Mouse (Mus musculus) right cerebral cortex, adult 2 months (tissue): ENCODE results near the gene Plekhd1.
A peak's percentile ranks its signal among the peaks of the same experiment; 100 is the strongest.

ENCODE experiments used
- DNase-seq, 2 experiments: peaks; one replicate each; pipeline ENCODE4 v3.0.0; 2021 to 2022; ENCODE audit warnings: low spot score in 2 of 2

Gene Plekhd1

DNA sequence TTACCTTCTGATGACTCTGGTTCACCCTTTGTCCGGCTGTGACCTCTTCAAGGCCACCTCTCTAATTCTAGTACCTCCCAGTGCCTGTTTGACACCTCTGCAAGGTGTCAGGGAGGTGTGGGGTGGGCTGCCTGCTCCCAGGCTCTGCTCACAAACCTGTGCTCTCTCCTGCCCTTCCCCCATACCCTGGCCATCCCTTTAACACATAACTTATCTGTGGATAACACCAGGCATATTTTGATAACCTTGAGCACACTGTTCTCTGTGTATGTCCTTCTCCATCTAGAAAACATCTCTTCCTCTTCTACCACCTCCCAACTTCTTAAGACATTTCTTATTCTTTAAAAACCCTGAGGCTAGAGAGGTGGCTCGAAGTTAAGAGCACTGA is 6.7 kb downstream of the Plekhd1 start:
- DNase-seq: no peak

DNA sequence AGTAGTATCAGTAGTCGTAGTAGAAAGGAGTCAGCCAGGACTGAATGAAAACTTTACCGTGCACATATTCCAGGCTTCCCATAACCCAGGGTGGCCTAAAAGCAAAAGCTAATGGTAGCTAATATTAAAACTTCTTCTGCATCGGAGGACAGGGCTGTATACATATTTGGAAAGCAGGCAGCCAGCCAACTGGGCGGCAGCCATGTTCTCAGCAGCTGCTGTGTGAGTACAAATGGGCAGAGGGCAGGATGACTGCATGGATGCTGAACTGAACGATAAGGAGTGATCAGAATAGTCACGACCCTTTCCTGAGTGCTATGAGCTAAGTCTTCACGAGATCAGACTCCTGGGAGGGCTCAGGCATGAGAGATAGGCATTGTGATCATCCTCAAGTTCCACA is 8.9 kb downstream of the Plekhd1 start:
- DNase-seq: no peak

DNA sequence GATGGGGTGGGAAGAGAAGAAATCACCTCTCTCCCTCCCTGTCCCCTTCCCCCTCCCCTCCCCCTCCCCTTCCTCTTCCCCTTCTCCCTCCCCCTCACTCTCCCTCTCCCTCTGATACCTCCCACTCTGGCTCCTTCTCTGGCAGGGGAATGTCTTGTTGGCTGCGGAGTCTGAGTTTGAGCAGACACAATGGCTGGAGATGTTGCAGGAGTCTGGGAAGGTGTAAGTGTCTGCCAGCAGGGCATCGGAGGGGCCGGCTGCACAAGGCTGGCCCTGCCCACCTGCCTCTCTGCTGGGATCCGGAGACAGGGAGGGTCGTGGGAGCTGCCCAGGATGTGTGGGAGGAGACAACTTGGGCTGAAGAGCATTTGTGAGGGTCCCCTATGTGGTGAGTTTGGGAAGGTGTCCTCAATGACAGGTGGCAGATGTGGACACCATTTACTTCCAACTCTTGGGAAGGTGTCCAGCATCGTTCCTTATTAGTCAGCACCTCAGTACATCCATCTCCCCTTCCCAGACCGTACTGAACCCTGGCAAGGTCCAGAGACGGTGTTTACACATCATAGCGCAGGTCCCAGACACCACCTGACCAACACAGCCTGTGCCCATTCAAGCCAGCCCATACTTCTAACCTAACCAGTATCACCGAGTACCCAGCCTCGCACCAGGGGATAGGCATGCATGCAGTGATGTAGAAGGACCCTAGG is 14.0 kb downstream of the Plekhd1 start:
- DNase-seq: no peak

DNA sequence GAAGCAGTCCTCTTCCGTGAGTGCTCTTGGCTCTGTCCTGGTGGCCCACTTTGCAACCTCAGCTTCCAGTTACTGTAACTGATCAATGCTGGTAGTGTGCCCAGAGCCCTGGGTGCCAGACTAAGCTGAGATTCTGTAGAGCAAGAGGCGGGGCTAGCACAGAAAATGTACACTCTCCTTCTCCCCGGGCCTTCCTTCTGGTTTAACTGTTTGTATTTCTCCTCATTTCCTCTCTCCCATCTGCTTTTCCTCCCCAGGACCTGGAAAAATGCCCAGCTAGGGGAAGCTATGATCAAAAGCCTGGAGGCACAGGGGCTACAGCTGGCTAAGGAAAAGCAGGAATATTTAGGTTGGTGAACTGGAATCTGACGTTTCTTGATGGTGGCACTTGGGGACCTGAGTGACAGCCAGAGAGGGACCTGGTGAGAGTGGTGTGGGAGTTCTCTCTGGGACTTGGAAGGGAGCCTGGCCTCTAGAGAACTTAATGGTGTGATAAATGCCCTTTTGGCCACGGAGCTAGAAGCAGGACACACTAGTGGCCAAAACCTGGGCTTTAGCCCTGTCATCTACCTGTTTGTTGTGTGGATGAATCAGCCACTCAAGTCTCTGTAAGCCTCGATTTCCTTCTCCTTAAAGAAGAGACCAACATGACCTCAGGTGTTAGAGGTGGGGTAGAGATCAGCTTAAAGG is 14.7 kb downstream of the Plekhd1 start:
- no peak for DNase-seq

DNA sequence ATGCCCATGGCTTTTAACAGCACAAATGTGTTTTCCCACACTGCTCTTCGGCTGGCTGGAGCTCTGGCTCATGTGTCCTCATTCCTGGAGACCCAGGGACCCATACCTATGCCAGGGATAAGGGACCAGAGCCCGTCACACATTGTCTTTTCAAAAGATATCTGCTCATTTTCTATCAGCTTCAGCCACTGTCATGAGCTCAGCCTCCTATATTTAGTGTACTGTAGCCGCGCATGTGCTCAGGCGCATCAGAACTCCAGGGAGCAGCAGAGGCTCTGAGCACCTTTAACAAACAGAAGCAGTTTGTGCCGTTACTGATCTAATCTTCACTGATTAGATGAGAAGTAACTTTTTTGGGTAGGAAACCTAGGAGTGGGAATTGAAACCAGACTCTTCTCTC is 23.5 kb downstream of the Plekhd1 start:
- DNase-seq: peak in 1 of 2 experiments; percentile 17

DNA sequence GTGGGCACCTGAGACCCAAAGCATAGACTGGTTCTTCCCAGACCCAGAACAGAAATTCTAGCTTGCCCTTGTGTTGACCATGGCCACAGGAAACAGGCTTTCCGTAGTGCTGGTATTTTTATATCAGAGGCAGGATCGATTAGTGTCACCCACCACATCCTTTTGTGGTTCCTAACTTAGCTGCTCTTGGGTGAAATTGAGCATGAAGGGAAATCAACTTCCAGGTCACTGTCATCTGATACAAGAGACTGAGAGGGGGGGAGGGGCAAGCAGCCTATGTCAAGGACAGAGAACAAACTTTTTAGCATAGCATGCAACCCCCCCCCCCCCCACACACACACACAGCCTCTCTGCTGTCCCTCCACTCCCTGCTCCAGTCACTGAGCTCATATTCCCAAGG is 26.8 kb downstream of the Plekhd1 start:
- DNase-seq: no peak

DNA sequence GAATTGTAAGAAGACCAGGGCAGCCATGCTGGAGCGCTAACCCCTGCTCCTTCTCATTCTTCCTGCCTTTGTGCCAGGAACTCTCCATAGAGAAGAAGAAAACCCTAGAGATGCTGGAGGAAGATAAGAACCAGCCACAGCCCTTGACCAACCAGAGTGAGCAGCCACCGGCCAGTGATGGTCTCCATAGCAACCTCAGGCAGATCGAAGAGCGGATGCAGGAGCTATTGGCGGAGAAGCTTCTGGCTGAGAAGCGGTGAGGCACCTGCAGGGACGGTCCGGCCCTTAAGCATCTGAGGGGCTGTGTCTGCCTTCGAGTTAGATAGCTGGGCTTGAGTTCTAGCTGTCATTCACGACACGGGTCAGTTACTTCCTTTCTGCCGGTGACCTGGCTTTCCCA is 28.1 kb downstream of the Plekhd1 start:
- no peak for DNase-seq

DNA sequence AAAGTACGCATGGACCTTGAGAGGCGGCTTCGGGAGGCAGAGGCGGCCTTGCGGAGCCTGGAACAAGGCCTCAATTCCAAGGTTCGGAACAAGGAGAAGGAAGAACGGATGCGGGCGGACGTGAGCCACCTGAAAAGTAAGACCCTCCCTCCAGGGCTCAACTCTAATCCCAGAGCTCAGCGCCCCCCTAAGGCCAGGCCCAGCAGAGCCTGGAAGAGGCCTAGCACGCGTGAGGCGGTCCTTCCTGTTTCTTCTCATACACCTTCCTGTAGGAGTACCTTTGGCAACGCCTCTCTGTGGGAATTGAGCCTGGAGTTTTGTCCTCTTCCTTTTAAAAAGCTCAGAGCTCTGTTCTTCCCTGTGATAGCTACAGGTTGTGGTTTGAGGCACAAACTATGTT is 29.1 kb downstream of the Plekhd1 start:
- no peak for DNase-seq

DNA sequence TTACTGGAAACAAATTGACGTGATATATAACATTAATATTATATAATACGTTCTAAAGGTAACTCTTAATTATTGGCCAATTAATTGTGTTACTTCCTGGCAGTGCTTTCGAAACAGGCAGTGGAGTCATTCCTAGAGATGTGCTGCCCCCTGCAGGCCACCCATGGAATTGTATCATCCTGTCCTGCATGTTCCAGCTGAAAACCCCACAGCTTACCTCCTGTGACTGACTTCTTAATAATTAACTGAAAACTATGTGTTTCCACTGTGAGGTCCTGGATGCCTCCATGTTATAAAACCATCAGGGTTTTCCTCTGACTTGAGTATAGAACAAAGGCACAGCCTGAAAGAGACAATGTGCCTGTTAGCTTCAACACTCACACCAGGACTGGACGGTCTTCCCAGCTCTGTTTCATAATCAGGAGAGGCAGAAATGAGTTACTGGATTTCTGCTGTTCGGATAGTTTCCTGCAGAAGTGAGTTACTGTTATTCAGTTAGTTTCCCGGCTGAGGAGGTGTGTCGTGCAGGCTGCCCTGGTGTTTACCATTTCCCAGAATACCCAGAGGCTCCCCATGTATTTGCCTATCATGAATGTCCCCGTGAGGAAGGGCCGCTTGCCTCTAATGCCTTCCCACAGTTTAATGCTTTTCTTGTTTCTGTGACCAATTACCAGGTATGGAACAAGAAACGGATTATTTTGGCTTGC is 32.6 kb downstream of the Plekhd1 start:
- peak; percentile 89 to 92 for DNase-seq

DNA sequence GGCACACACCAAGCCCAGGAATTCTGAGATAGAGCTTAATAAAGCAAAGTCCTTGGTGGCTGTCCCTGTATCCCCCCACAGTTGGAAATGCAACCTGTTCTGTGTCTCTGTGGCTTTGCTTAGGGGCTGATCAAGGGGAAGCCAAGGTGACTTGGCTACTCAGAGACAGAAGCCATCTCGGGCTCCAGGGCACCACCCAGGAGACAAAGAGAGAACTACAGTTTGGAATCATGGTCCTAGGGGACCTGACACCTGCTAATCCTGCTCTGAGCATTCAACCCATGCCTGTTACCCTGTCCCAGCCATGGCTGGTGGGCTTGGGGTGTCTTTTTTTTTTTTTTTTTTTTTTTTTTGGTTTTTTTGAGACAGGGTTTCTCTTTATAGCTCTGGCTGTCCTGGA is 35.8 kb downstream of the Plekhd1 start:
- no peak for DNase-seq

DNA sequence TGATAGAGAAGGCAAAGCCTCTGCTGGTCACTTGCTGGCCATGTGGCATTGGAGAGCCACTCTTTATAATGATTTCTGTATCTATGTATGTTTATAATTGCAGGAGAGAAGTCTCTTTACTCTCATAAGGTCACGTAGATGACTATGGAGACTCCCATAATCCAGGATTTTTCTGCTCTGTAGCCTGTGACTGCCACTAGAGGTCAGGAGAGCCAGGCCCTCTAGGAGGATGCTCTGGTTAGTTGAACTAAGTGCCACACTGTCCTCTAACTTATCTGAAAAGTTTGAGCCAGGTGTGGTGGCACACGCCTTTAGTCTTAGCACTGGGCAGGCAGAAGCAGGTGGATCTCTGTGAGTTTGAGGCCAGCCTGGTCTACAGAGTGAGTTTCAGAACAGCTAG is 36.4 kb downstream of the Plekhd1 start:
- no peak for DNase-seq

DNA sequence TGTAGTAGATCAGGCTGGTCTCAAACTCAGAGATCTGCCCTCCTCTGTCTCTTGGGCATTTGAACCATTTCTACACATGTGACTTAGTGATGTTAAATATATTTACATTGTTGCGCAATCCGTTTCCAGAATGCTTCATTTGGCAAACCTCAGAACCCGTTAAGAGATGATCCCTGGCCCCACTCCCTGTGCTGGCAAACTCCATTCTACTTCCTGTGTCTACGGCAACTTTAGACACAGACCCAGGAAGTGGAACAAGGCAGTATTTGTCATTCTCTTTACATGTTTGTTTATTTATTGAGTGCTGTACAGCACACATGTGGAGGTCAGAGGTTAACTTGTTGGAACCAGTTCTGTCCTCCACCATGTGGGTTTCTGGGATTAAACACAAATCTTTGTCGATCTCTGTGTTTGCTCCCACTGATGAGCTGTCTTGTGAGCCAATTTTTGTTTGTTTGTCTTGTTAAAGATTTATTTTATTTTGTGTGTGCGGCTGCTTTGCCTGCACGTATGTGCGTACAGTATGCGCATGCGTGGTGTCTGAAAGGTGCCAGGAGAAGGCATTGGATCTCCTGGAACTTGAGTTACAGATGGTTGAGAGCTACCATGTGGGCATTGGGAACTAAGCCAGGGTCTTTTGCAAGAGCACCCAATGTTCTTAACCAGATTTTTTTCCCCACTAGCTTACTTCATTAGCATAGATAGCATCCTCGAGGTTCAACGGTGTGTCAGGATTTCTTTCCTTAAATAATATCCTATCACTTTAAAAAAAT is 37.6 kb downstream of the Plekhd1 start:
- no peak for DNase-seq

DNA sequence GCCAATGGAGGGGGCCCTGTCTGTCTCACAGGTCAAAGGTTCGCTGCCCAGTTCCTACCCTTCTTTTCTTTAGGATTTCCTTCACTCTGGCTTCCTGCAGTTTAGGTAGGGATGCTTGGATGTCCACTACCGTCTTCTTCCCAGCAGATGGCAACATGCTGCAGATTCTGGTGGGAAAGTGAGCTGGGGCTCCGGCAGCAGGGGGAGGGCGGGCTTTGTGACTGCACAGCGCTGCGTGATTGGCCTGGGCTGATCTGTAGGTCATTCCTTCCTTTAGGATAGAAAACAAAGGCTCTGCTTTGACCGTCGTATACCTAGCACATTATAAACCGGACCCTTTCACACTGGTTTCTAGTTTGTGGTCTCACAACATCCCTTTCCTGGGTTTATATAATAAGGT is 38.2 kb downstream of the Plekhd1 start:
- peak; percentile 77 to 81 for DNase-seq

DNA sequence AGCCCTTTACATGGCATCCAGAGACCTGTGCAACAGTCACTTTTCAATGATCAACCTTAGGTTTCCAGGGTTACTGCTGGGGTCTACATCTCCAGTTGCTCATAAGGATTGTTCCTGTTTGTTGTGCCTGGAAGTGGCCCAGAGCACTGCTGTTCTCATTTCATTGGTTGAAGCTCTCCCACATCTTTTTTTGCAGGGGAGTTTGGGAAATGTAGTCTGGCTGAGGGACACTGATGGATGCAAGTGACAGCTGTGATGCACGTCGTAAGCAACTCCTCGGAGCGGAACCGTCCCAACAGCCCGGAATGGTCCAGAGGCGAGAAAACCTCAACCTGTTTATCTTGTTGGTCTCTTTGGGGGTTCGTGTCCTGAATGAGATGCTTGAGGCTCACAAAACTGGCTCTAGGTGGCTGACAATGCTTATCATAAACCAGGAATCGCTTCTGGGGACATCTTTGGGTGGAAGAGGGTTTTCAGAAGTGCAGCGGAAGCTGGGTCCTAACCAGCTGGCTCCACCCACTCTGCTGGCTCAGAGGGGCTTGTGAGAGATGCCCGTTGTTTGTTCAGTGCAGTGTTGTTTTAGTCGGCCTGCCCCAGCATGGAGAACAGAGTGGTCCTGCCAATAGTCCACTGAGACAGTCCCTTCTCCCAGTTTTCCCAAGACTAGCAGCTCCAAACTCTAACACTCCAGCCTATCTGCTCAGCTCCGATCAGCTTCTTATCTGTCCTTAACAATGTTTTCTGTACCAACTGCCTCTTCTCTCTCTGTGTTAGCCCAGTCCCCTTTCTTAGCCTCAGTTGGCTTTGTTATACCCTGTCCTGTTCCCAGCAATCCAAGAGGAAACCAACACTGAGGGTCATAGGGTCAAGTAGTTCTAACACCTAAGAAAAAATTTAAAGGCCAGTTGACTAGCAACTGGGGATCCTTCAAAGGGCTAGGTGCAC is 42.4 kb downstream of the Plekhd1 start:
- DNase-seq: no peak

DNA sequence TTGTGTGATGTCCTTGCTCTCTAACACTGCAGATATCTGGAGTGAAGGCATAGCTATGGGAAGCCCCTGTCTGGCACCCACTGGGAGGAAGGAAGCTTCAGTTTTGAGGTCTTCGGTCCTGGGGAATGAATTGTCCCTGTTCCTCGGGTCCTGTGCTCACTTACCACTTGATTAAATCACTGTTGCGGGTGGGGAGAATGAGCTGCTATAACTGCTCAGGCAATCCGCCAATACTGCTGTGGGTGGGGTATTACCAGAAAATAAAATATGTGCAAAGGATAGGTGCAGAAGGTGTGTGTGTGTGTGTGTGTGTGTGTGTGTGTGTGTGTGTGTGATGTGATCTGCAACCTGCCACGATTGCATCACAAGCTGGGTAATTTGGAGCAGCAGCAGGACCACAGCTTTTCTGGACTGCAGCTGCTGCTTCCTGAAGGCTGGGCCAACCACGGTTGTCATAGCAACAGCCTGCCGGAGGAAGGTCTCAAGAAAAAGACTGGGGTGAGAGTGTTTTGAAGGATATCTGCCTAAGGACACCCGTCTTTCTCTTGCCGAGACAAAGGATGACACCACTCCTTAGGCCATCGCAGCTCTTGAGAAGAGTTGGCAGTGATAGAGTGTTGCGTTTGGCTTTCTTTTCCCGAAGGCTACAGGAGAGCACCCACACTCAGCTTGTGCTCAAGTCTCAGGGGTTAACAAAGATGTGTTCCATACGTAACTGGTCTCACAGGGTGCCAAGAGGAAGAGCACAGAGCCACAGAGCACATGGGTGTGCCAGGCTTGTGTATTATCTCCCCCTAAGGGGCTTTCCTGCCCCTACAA is 44.3 kb downstream of the Plekhd1 start:
- DNase-seq: peak; percentile 70 to 79

DNA sequence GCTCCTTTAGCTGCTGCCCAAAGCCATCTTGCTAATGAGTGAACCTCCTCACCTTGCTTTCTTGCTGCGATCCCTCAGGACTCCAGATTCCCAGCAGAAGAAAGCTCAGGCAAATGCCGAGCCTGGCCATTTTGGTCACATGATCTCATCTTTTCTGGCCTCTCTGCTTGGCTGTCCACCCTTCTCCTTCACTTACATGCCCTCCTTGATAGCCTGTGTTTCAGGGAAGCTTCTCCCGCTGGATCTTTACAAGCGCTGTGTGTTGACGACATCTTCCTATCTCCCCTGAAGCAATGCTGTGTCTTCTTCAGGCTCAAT is 44.9 kb downstream of the Plekhd1 start:
- no peak for DNase-seq

DNA sequence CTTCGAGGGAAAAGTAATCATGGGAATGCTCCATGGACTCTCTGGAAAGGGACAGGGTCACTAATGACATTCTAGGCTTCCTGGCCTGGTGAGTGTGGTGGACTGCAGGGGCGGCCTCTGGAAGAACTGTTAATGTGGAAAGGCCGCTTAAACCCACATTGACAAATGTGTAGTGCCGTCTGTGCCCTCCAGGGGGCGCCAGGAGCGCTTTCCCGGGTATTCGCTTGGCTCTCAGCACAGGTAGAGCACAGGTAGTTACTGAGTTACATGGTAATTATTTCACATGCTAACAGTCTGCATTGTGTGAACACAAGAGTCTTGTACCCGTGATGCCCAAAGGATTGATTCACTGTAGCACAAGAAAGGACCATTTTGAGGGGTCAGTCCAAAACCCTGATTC is 47.1 kb downstream of the Plekhd1 start:
- DNase-seq: no peak

DNA sequence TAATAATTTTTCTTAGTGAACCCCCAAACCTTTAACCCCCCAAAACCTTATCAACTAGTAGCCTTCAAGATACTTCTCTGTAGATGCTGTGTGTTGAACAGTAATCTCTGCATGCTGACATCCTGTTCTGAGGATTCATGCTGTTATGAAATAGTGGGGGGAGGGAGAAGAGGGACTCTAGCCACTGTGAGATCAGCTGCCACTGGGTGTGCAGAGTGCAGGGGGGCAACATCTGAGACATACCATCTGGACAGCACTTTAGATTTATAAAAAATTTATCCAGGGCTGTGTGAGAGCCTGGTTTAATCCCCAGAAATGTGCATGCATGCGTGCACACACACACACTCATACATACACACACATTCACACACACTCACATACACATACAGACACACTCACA is 52.2 kb downstream of the Plekhd1 start:
- DNase-seq: no peak

DNA sequence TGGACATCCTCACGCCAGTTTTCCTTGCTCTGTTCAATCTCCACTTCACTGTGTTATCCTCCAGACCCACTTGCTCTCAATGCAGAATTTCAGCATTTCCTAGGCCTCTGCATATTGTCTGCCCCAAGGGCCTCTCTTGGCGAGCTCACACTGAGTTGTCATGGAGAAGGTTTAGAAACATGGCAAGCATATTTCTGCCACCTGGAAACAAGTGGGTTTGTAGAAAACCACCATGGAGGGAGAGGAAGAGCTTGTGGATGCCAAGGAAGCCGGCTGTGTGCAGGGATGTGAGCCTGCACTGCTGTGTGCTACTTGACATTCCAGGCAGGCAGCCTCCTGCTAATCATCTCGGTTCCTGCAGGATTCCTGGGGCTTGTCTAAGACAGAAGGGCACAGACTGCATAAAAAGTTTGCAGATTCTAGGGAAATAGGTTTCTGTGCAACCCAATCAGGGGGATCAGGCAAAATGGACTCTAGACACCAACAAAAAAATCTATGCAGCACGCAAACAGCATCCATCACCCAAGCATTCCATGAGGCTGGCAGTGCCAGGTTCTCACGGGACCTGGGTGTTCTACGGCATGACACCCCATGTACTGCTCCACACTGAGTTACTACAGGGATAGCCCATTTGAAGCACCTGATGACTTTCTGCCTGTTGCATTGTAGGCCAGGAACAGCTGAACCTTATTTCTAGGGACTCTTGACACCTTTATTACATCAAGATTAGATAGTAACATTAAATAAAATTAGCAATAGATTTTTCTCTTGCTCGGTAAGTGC is 53.8 kb downstream of the Plekhd1 start:
- DNase-seq: peak in 1 of 2 experiments; percentile 29

DNA sequence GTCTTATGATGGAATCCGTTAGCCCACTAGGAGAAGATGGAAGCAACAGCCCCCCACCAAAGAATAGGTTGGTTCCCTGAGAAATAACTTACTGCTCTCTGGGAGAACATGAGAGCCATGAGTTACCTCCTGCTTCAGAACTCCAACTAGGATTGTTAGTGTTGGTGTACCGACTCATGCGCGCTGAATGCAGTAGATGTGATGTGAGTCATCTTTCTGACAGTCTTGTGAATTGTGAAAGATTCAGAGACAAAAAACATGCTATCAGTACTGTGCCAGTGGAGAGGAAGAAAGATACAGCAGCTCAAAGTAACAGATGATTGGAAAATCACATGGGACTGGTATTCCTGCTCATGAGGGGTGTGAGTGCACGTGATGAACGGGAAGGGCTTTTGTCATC is 59.2 kb downstream of the Plekhd1 start:
- DNase-seq: no peak
